Mouse (Mus musculus) cortical plate, adult 2 months (tissue): ENCODE measurements at regions not wholly inside any gene's neighbourhood (a gene's known extent, or its start where the extent isn't known, plus 50 kb on each side); places are given as distances from the start of the nearest gene placed in this dataset.

Experiments
- CTCF ChIP-seq: fragments of 200-500 bp; IDR thresholded peaks from 2 replicates; pipeline ENCODE4 v1.5.1; 2011; ENCODE audit warnings: mild to moderate bottlenecking, control low read depth, low read length; ENCODE audit not compliant: insufficient read depth; ENCODE audit errors: extremely low read depth
- POLR2A ChIP-seq: fragments of 200-500 bp; IDR thresholded peaks from 2 replicates; pipeline ENCODE4 v1.6.1; 2011; ENCODE audit warnings: mild to moderate bottlenecking, low read length, control low read depth; ENCODE audit not compliant: insufficient read depth; ENCODE audit errors: extremely low read depth

DNA sequence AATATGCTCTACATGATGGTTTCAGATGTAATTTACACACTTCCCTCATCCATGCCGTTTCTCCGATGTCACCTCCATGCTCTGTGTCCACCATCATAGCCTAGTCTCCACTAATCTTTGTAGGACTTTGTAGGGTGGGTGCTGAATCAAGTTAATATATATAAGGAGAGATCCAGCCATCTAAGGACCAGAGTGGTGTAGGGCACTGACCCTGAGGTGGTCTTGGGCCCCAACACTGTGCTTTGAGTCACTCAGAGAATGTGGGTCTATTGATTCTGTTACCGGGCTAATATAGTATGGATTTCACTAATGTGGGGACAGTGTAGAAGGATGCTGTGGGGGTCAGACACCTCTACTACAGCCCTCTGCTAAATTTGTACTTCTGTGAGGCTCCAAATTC, 104.4 kb downstream of the Tex36 start:
- TF ChIP-seq CTCF = no peak
- TF ChIP-seq POLR2A = no peak
